Mouse (Mus musculus): Measurements from ENCODE around the gene Vmn2r60. TPM values are rescaled to one million over a fixed set of nuclear protein-coding genes. Genes with fewer than 3 reads are reported as not detected.
"Not testable (repeated sequence)": the region's sequence is repeated elsewhere in the genome, so short reads cannot be mapped to it uniquely, and the experiment has no call there.

Gene Vmn2r60
- under 0.01 and 0.01 TPM in 2 replicates for polyA plus RNA-seq (2012; rRNA removed)
- polyA plus RNA-seq (2014; fragmentation: Nextera tagmentation; extraction: Ambion mirVana), result not detected in 2 replicates

DNA sequence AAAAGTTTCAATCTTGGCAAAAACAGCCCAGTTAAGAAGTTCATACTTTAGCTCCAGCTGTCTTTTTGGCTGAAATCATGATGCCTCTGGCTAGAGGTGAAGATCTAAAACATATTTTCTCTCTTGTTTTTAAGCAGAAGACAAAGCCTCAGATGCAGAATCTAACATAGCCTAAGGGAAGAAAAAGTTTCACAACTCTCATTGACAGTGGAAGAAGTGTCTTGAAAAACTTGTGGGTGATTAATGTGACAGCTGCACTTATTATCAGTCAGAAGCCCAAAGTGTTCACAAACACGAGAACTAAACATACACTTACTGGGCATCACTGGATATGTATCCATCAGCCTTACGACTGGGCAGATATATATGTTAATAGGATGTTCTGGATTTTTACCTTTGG lies at the start of gene Vmn2r60:
Vmn2r60 (plus strand) TSS at position 301 of the 400 bp plus-strand sequence.
- Histone ChIP-seq H3K36me3 (ENCODE audit: control insufficient read depth, insufficient read depth, low read length) (no peaks in the 10 kb centered on the region), H3K4me1 (ENCODE audit: control insufficient read depth, insufficient read depth, low read length) (no peaks in the 10 kb centered on the region), H3K4me3 (replicated peaks; ENCODE audit: low read length) (no peak within 1 kb of the TSS), H3K4me2 (replicated peaks; ENCODE audit: low read depth, low read length, severe bottlenecking) (no peak within 1 kb of the TSS), H3K9me3 (ENCODE audit: control insufficient read depth, low read length) (peaks cover 7% of the 10 kb centered on the region), H3K27me3 (ENCODE audit: control insufficient read depth, insufficient read depth, low read length) (no peaks in the 10 kb centered on the region), H3K27ac (replicated peaks; ENCODE audit: low read depth, low read length) (no peak within 1 kb of the TSS), H3K9ac (ENCODE audit: low read depth, low read length, severe bottlenecking) (no peak within 1 kb of the TSS)
- no peak for TF ChIP-seq POLR2A (IDR thresholded peaks at IDR 0.05; ENCODE audit: borderline replicate concordance, extremely low read depth, insufficient read depth, insufficient read length)
- DNase-seq (ENCODE audit: low spot score), result no peak
- WGBS, result 79% methylated on average over 2 of the region's 2 CpGs
- no peak for ATAC-seq (ENCODE audit: low FRiP score, low read depth)

- Histone ChIP-seq H3K4me3 (replicated peaks; ENCODE audit: low read length) (no peak within 1 kb of the TSS), H3K27me3 (ENCODE audit: control insufficient read depth, insufficient read depth, low read length) (no peaks in the 10 kb centered on the region), H3K9me3 (ENCODE audit: control insufficient read depth, low read length) (no peaks in the 10 kb centered on the region), H3K36me3 (ENCODE audit: control insufficient read depth, insufficient read depth, low read length) (no peaks in the 10 kb centered on the region), H3K27ac (replicated peaks; ENCODE audit: low read depth, low read length) (no peak within 1 kb of the TSS), H3K4me1 (ENCODE audit: control insufficient read depth, insufficient read depth, low read length) (no peaks in the 10 kb centered on the region), H3K4me2 (replicated peaks; ENCODE audit: low read depth, low read length, severe bottlenecking) (no peak within 1 kb of the TSS), H3K9ac (ENCODE audit: low read depth, low read length, severe bottlenecking) (no peak within 1 kb of the TSS)
- ATAC-seq (ENCODE audit: low FRiP score, low read depth) (no peak), DNase-seq (ENCODE audit: low spot score) (no peak)
- TF ChIP-seq POLR2A (IDR thresholded peaks at IDR 0.05; ENCODE audit: borderline replicate concordance, extremely low read depth, insufficient read depth, insufficient read length), result no peak
Measured at GRCm38 (mm10) chr7:42058923-42059322, 48.6 kb upstream of the Vmn2r60 start, which contains the start of gene Vmn2r59. Gene Vmn2r59 (minus strand): TSS chr7:42059023.

- not testable (repeated sequence) for H3K27me3 ChIP-seq (ENCODE audit: control insufficient read depth, insufficient read depth, low read length); H3K4me3 ChIP-seq (replicated peaks; ENCODE audit: low read length); ATAC-seq (ENCODE audit: low FRiP score, low read depth); H3K4me1 ChIP-seq (ENCODE audit: control insufficient read depth, insufficient read depth, low read length); H3K9me3 ChIP-seq (ENCODE audit: control insufficient read depth, low read length); H3K36me3 ChIP-seq (ENCODE audit: control insufficient read depth, insufficient read depth, low read length); H3K27ac ChIP-seq (replicated peaks; ENCODE audit: low read depth, low read length); H3K4me2 ChIP-seq (replicated peaks; ENCODE audit: low read depth, low read length, severe bottlenecking); H3K9ac ChIP-seq (ENCODE audit: low read depth, low read length, severe bottlenecking); DNase-seq (ENCODE audit: low spot score)
- WGBS, result 74% methylated on average over 12 of the region's 14 CpGs
Measured at GRCm38 (mm10) chr7:42107061-42107460, 509 bp upstream of the Vmn2r60 start.

Other genes starting within 250 kb of the Vmn2r60 start
- gene Vmn2r58, start 235.1 kb upstream of the Vmn2r60 start, polyA plus RNA-seq (2012; rRNA removed), result not detected in 2 replicates
- gene Vmn2r58, start 235.1 kb upstream of the Vmn2r60 start, polyA plus RNA-seq (2014; fragmentation: Nextera tagmentation; extraction: Ambion mirVana), result not detected in 2 replicates
- gene Vmn2r59, start 48.7 kb upstream of the Vmn2r60 start, polyA plus RNA-seq (2012; rRNA removed), result not detected in 2 replicates
- not detected in 2 replicates for gene Vmn2r59, start 48.7 kb upstream of the Vmn2r60 start, polyA plus RNA-seq (2014; fragmentation: Nextera tagmentation; extraction: Ambion mirVana)
- gene Vmn2r61, start 152.3 kb downstream of the Vmn2r60 start, polyA plus RNA-seq (2012; rRNA removed), result not detected in 2 replicates
- not detected in 2 replicates for gene Vmn2r61, start 152.3 kb downstream of the Vmn2r60 start, polyA plus RNA-seq (2014; fragmentation: Nextera tagmentation; extraction: Ambion mirVana)